In the genomic region with DNA sequence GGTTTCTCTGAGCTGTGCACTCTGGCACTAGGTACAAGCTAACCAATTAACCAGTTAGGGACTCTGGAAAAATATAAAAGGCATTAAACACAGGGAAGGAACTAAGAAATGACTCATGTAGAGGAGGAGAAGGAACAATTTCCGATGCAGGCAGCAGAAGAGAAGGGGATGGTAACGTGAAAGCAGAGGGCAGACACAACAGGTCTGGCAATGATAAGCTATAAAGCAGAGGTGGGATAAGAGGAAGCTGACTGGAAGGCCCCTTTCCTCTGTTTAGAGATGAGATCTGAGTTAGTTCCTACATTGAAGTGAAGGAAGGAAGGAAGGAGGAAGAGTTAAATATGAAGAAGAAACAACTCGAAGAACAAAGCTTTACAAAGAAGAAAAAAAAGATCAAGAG, we compare ENCODE assay signal across 30 mouse cellular contexts. TPM values are rescaled to one million over a fixed set of nuclear protein-coding genes. Genes with fewer than 3 reads are reported as not detected.
DNase-seq lines count a peak whose midpoint lies in the region; ATAC-seq and TF ChIP-seq lines count a peak whose summit lies in the region.
"Had no signal": no experiment of that assay in that cellular context is flagged by ENCODE, and none has a peak within 500 bp of the region (broad histone marks: within the 10 kb centered on the region; RNA-seq: fewer than 3 reads in every experiment).

No protein-coding gene starts in this region.

- H3K9me3 ChIP-seq in erythroblast, embryonic 14.5 days (ENCODE audit: control insufficient read depth, low read length), result no peaks in the 10 kb centered on the region
- no peaks in the 10 kb centered on the region for H3K9me3 ChIP-seq in liver, embryonic 14.5 days (ENCODE audit: control insufficient read depth, low read length)
- no peaks in the 10 kb centered on the region for H3K9me3 ChIP-seq in limb, embryonic 10.5 days (replicated peaks)
- no peaks in the 10 kb centered on the region for H3K9me3 ChIP-seq in forebrain, embryonic 11.5 days (ENCODE audit: control insufficient read depth, low read length)
- H3K9me3 ChIP-seq: embryonic facial prominence, embryonic 10.5 days; embryonic facial prominence, embryonic 15.5 days; forebrain, embryonic 10.5 days; heart, embryonic 12.5 days; kidney, embryonic 15.5 days; midbrain, embryonic 10.5 days; stomach, embryonic 15.5 days had no signal

- peak overlapping the region; percentile 57 for H3K4me2 ChIP-seq in liver, embryonic 14.5 days (ENCODE audit: low read depth)
- H3K4me2 ChIP-seq in forebrain, embryonic 11.5 days (ENCODE audit: low read depth, low read length, severe bottlenecking), result no peak overlapping the region
- H3K4me2 ChIP-seq: embryonic facial prominence, embryonic 15.5 days; heart, embryonic 12.5 days; hindbrain, embryonic 14.5 days; kidney, embryonic 15.5 days; lung, embryonic 14.5 days; stomach, embryonic 15.5 days had no signal

- DNase-seq in liver, embryonic 14.5 days (ENCODE audit: low read depth in 3 of 3, low spot score in 3 of 3), result peak in 1 of 3 experiments; percentile 41
- DNase-seq in gastrocnemius, postnatal 10 days, result no peak
- DNase-seq in limb, embryonic 10.5 days (ENCODE audit: low spot score), result no peak
- no peak for DNase-seq in cerebellum, adult 2 months
- DNase-seq in forebrain, embryonic 11.5 days (ENCODE audit: low spot score), result no peak
- DNase-seq: adrenal gland, adult 8-10 months; cerebellum, adult 11-12 months; cerebellum, postnatal 10 days; gastrocnemius, adult 2 months; heart, postnatal 4 days; kidney, postnatal 4 days; lung, embryonic 14.5 days; lung, postnatal 14 days; right cerebral cortex, postnatal 25 days had no signal

- TF ChIP-seq EP300 in liver, embryonic 14.5 days (IDR thresholded peaks at IDR 0.05; ENCODE audit: low read depth), result peak; percentile 59; the same call in 1 of the 2 replicates

- H3K27me3 ChIP-seq in erythroblast, embryonic 14.5 days (ENCODE audit: control insufficient read depth), result no peaks in the 10 kb centered on the region
- no peaks in the 10 kb centered on the region for H3K27me3 ChIP-seq in liver, embryonic 14.5 days (ENCODE audit: control insufficient read depth, insufficient read depth, low read length)
- H3K27me3 ChIP-seq in limb, embryonic 10.5 days (ENCODE audit: low read depth, poor library complexity, severe bottlenecking), result no peaks in the 10 kb centered on the region
- no peaks in the 10 kb centered on the region for H3K27me3 ChIP-seq in cerebellum, adult 2 months (ENCODE audit: control insufficient read depth, insufficient read depth, low read length)
- no peaks in the 10 kb centered on the region for H3K27me3 ChIP-seq in forebrain, embryonic 11.5 days (ENCODE audit: control insufficient read depth, insufficient read depth, low read length)
- H3K27me3 ChIP-seq: embryonic facial prominence, embryonic 15.5 days; heart, embryonic 12.5 days; kidney, embryonic 15.5 days; stomach, embryonic 15.5 days had no signal

- H3K9ac ChIP-seq in liver, embryonic 14.5 days (replicated peaks), result peak overlapping the region; percentile 50
- no peak overlapping the region for H3K9ac ChIP-seq in forebrain, embryonic 11.5 days (ENCODE audit: low read length)
- H3K9ac ChIP-seq: embryonic facial prominence, embryonic 15.5 days; heart, embryonic 12.5 days; hindbrain, embryonic 14.5 days; kidney, embryonic 15.5 days; lung, embryonic 14.5 days; stomach, embryonic 15.5 days had no signal

- H3K27ac ChIP-seq in liver, embryonic 14.5 days, result peak overlapping the region; percentile 74
- H3K27ac ChIP-seq in limb, embryonic 10.5 days, result no peak overlapping the region
- H3K27ac ChIP-seq in cerebellum, adult 2 months (ENCODE audit: insufficient read depth, low read length), result no peak overlapping the region
- no peak overlapping the region for H3K27ac ChIP-seq in forebrain, embryonic 11.5 days (ENCODE audit: low read depth, low read length)
- H3K27ac ChIP-seq: embryonic facial prominence, embryonic 10.5 days; embryonic facial prominence, embryonic 15.5 days; forebrain, embryonic 10.5 days; gastrocnemius, adult 2 months; hindbrain, embryonic 14.5 days; kidney, embryonic 15.5 days; midbrain, embryonic 10.5 days; stomach, embryonic 15.5 days had no signal

- no peak for ATAC-seq in erythroblast, adult 5-6 weeks (replicated peaks; ENCODE audit: low FRiP score, poor library complexity, severe bottlenecking)
- ATAC-seq in erythroid progenitor cell, adult 5-6 weeks (replicated peaks; ENCODE audit: low FRiP score, poor library complexity, severe bottlenecking), result 0 out of 2 replicates have a peak, but pooled peaks have one; percentile 47
- peak; percentile 57 for ATAC-seq in liver, embryonic 14.5 days (ENCODE audit: insufficient read depth)
- no peak for ATAC-seq in forebrain, embryonic 11.5 days (replicated peaks; ENCODE audit: low FRiP score)
- ATAC-seq: forebrain, embryonic 16.5 days; intestine, postnatal 0 days; midbrain, embryonic 16.5 days had no signal

- peak overlapping the region; percentile 34 for H3K4me3 ChIP-seq in erythroblast, embryonic 14.5 days (replicated peaks)
- H3K4me3 ChIP-seq in liver, embryonic 14.5 days (ENCODE audit: insufficient read depth in 1 of 2, low read depth in 2 of 2, low read length in 2 of 2), result no peak overlapping the region
- H3K4me3 ChIP-seq in limb, embryonic 10.5 days, result no peak overlapping the region
- no peak overlapping the region for H3K4me3 ChIP-seq in cerebellum, adult 2 months (replicated peaks; ENCODE audit: insufficient read depth, low read depth, low read length)
- no peak overlapping the region for H3K4me3 ChIP-seq in forebrain, embryonic 11.5 days (ENCODE audit: low read depth, low read length)
- H3K4me3 ChIP-seq: embryonic facial prominence, embryonic 10.5 days; embryonic facial prominence, embryonic 15.5 days; forebrain, embryonic 10.5 days; gastrocnemius, adult 2 months; heart, embryonic 12.5 days; kidney, embryonic 15.5 days; midbrain, embryonic 10.5 days; stomach, embryonic 15.5 days had no signal

- peaks cover 91% of the 10 kb centered on the region for H3K36me3 ChIP-seq in erythroblast, embryonic 14.5 days (ENCODE audit: control insufficient read depth)
- peaks cover 24% of the 10 kb centered on the region for H3K36me3 ChIP-seq in liver, embryonic 14.5 days (replicated peaks; ENCODE audit: control insufficient read depth, insufficient read depth, low read depth)
- peaks cover 90% of the 10 kb centered on the region for H3K36me3 ChIP-seq in limb, embryonic 10.5 days
- H3K36me3 ChIP-seq in forebrain, embryonic 11.5 days (ENCODE audit: control insufficient read depth, insufficient read depth, low read length), result peaks cover 4% of the 10 kb centered on the region

- WGBS in liver, embryonic 14.5 days (ENCODE audit: insufficient replicate concordance), result 8% methylated on average over 3 of the region's 3 CpGs
- 90% methylated on average over 3 of the region's 3 CpGs for WGBS in limb, embryonic 10.5 days
- 91% methylated on average over 3 of the region's 3 CpGs for WGBS in cerebellum, adult 2 months
- WGBS in forebrain, embryonic 11.5 days, result 93% methylated on average over 3 of the region's 3 CpGs

- no peak for TF ChIP-seq CTCF in liver, embryonic 14.5 days (IDR thresholded peaks at IDR 0.05; ENCODE audit: low read depth)
- TF ChIP-seq CTCF in cerebellum, adult 2 months (IDR thresholded peaks at IDR 0.05; ENCODE audit: borderline replicate concordance, insufficient read depth, low read depth, low read length), result no peak

- peaks cover 56% of the 10 kb centered on the region for H3K4me1 ChIP-seq in erythroblast, embryonic 14.5 days (ENCODE audit: control insufficient read depth)
- H3K4me1 ChIP-seq in liver, embryonic 14.5 days (replicated peaks; ENCODE audit: control insufficient read depth in 2 of 2, insufficient read depth in 2 of 2, low read length in 1 of 2), result peaks cover 40 to 43% of the 10 kb centered on the region in 2 experiments
- H3K4me1 ChIP-seq in limb, embryonic 10.5 days, result no peaks in the 10 kb centered on the region
- H3K4me1 ChIP-seq in cerebellum, adult 2 months (ENCODE audit: control insufficient read depth, insufficient read depth, low read length), result no peaks in the 10 kb centered on the region; the same call in 1 of the 2 replicates
- H3K4me1 ChIP-seq in forebrain, embryonic 11.5 days (replicated peaks; ENCODE audit: control insufficient read depth, insufficient read depth, low read length), result no peaks in the 10 kb centered on the region
- H3K4me1 ChIP-seq: embryonic facial prominence, embryonic 10.5 days; embryonic facial prominence, embryonic 15.5 days; forebrain, embryonic 10.5 days; kidney, embryonic 15.5 days had no signal

- TF ChIP-seq POLR2A in cerebellum, adult 2 months (IDR thresholded peaks at IDR 0.05; ENCODE audit: borderline replicate concordance, insufficient read depth, low read length), result no peak

RNA-seq across cellular contexts. Expression of gene Fopnl, which starts 7.4 kb away (rescaled TPM):
- 0.60 and 1.2 TPM in 2 replicates for polyA plus RNA-seq in erythroblast, embryonic 14.5 days (2012)
- total RNA-seq in erythroblast, adult 5-6 weeks (2015; ENCODE audit: low replicate concordance), result 25.4 and 37.0 TPM in 2 replicates
- total RNA-seq in erythroblast, adult 5-6 weeks (2017; ENCODE audit: low replicate concordance), result 12.0 and 15.2 TPM in 2 replicates
- total RNA-seq in erythroid progenitor cell, adult 5-6 weeks (2015; ENCODE audit: low replicate concordance), result 72.8 and 111 TPM in 2 replicates
- total RNA-seq in erythroid progenitor cell, adult 5-6 weeks (2017; ENCODE audit: low replicate concordance), result 39.9 and 47.7 TPM in 2 replicates
- polyA plus RNA-seq in liver, embryonic 14.5 days (2012; rRNA removed), result 18.5 and 23.7 TPM in 2 replicates
- polyA plus RNA-seq in liver, embryonic 14.5 days (2014; fragmentation: Nextera tagmentation; extraction: Ambion mirVana), result 66.6 and 72.4 TPM in 2 replicates
- 10 to 100 TPM; 60.0 to 65.4 TPM for total RNA-seq in gastrocnemius, postnatal 10 days (2021)
- polyA plus RNA-seq in limb, embryonic 10.5 days (2016; fragmentation: Nextera tagmentation; extraction: Ambion mirVana), result 138 and 166 TPM in 2 replicates
- polyA plus RNA-seq in cerebellum, adult 2 months (2012; rRNA removed), result 66.7 and 69.5 TPM in 2 replicates
- polyA plus RNA-seq in forebrain, embryonic 11.5 days (2014; fragmentation: Nextera tagmentation; extraction: Ambion mirVana), result 168 and 174 TPM in 2 replicates

RNA-seq across cellular contexts. Expression of gene Myh11, which starts 18.7 kb away (rescaled TPM):
- 0.01 TPM in 1 of 2 replicates, not detected in the other for polyA plus RNA-seq in erythroblast, embryonic 14.5 days (2012)
- not detected in 2 replicates for total RNA-seq in erythroblast, adult 5-6 weeks (2015; ENCODE audit: low replicate concordance)
- not detected in 2 replicates for total RNA-seq in erythroblast, adult 5-6 weeks (2017; ENCODE audit: low replicate concordance)
- not detected in 2 replicates for total RNA-seq in erythroid progenitor cell, adult 5-6 weeks (2015; ENCODE audit: low replicate concordance)
- under 0.01 TPM in 1 of 2 replicates, not detected in the other for total RNA-seq in erythroid progenitor cell, adult 5-6 weeks (2017; ENCODE audit: low replicate concordance)
- polyA plus RNA-seq in liver, embryonic 14.5 days (2012; rRNA removed), result 0.41 and 0.46 TPM in 2 replicates
- 0.24 and 0.32 TPM in 2 replicates for polyA plus RNA-seq in liver, embryonic 14.5 days (2014; fragmentation: Nextera tagmentation; extraction: Ambion mirVana)
- 10 to 100 TPM; 20.3 to 24.0 TPM for total RNA-seq in gastrocnemius, postnatal 10 days (2021)
- 0.03 and 0.09 TPM in 2 replicates for polyA plus RNA-seq in limb, embryonic 10.5 days (2016; fragmentation: Nextera tagmentation; extraction: Ambion mirVana)
- polyA plus RNA-seq in cerebellum, adult 2 months (2012; rRNA removed), result 4.3 and 5.3 TPM in 2 replicates
- 0.09 and 0.12 TPM in 2 replicates for polyA plus RNA-seq in forebrain, embryonic 11.5 days (2014; fragmentation: Nextera tagmentation; extraction: Ambion mirVana)
- total RNA-seq: granulocyte monocyte progenitor cell, adult 5-6 weeks; neutrophil, adult 5-6 weeks had no signal

RNA-seq across cellular contexts. Expression of gene Abcc1, which starts 51.5 kb away (rescaled TPM):
- polyA plus RNA-seq in erythroblast, embryonic 14.5 days (2012), result 0.04 and 0.06 TPM in 2 replicates
- total RNA-seq in erythroblast, adult 5-6 weeks (2015; ENCODE audit: low replicate concordance), result 3.6 and 18.3 TPM in 2 replicates
- 3.2 and 5.0 TPM in 2 replicates for total RNA-seq in erythroblast, adult 5-6 weeks (2017; ENCODE audit: low replicate concordance)
- total RNA-seq in erythroid progenitor cell, adult 5-6 weeks (2015; ENCODE audit: low replicate concordance), result 2.5 and 4.3 TPM in 2 replicates
- 2.8 and 3.0 TPM in 2 replicates for total RNA-seq in erythroid progenitor cell, adult 5-6 weeks (2017; ENCODE audit: low replicate concordance)
- polyA plus RNA-seq in liver, embryonic 14.5 days (2012; rRNA removed), result 1.9 and 2.4 TPM in 2 replicates
- polyA plus RNA-seq in liver, embryonic 14.5 days (2014; fragmentation: Nextera tagmentation; extraction: Ambion mirVana), result 1.9 and 3.0 TPM in 2 replicates
- total RNA-seq in gastrocnemius, postnatal 10 days (2021), result 10 to 100 TPM; 30.2 to 37.6 TPM
- 10.9 and 12.3 TPM in 2 replicates for polyA plus RNA-seq in limb, embryonic 10.5 days (2016; fragmentation: Nextera tagmentation; extraction: Ambion mirVana)
- 16.3 and 17.1 TPM in 2 replicates for polyA plus RNA-seq in cerebellum, adult 2 months (2012; rRNA removed)
- 9.5 and 9.6 TPM in 2 replicates for polyA plus RNA-seq in forebrain, embryonic 11.5 days (2014; fragmentation: Nextera tagmentation; extraction: Ambion mirVana)

Comparison
In these comparisons a context has a peak if more than half of its experiments do, and no peak if none do; other contexts are left out.
1. ATAC-seq: peak in erythroid progenitor cell, adult 5-6 weeks (single experiment) and liver, embryonic 14.5 days (single experiment); none in erythroblast, adult 5-6 weeks (single experiment) and forebrain, embryonic 11.5 days (single experiment).